In genomic region chrX:36329040-36329649, GRCm38 (mm10) we compare ENCODE assay signal across 8 mouse cellular contexts. TPM values are rescaled to one million over a fixed set of nuclear protein-coding genes. Genes with fewer than 3 reads are reported as not detected.
DNase-seq lines count a peak whose midpoint lies in the region; ATAC-seq and TF ChIP-seq lines count a peak whose summit lies in the region.

No protein-coding gene starts in this region.

- WGBS in heart, embryonic 11.5 days (ENCODE audit: insufficient replicate concordance), result 32% methylated on average over 35 of the region's 66 CpGs
- WGBS in kidney, embryonic 14.5 days, result 28% methylated on average over 57 of the region's 66 CpGs

- H3K9me3 ChIP-seq in heart, embryonic 11.5 days (replicated peaks; ENCODE audit: control insufficient read depth, low read length), result no peaks in the 10 kb centered on the region
- H3K9me3 ChIP-seq in kidney, embryonic 14.5 days (ENCODE audit: control insufficient read depth, low read length), result no peaks in the 10 kb centered on the region

- H3ac ChIP-seq in C2C12 (ENCODE audit: control insufficient read depth, insufficient read length, low read depth), result peak overlapping the region; percentile 54

- no peak for TF ChIP-seq CTCF in C2C12 (IDR thresholded peaks at IDR 0.05; ENCODE audit: control insufficient read depth, insufficient read depth, insufficient read length)
- TF ChIP-seq CTCF in testis, adult 2 months (IDR thresholded peaks at IDR 0.05; ENCODE audit: control insufficient read depth, insufficient read depth, insufficient replicate concordance, low read depth, low read length), result no peak

- DNase-seq in embryo, embryonic 10.5 days (ENCODE audit: low spot score), result peak; percentile 4
- no peak for DNase-seq in embryo, embryonic 10 days (ENCODE audit: low spot score)
- DNase-seq in cerebellum, adult 9-11 months, result peak; percentile 52
- DNase-seq in lung, postnatal 10 days, result peak; percentile 17

- peak overlapping the region; percentile 68 for H3K4me2 ChIP-seq in heart, embryonic 11.5 days
- peak overlapping the region; percentile 67 for H3K4me2 ChIP-seq in kidney, embryonic 14.5 days (replicated peaks; ENCODE audit: low read depth, low read length)

- no peaks in the 10 kb centered on the region for H3K4me1 ChIP-seq in heart, embryonic 11.5 days (ENCODE audit: control insufficient read depth, insufficient read depth, low read length)
- no peaks in the 10 kb centered on the region for H3K4me1 ChIP-seq in kidney, embryonic 14.5 days (ENCODE audit: control insufficient read depth, insufficient read depth, low read length)
- H3K4me1 ChIP-seq in testis, adult 2 months (ENCODE audit: control insufficient read depth, insufficient read depth, low read length), result peaks cover 11% of the 10 kb centered on the region

- H3K79me3 ChIP-seq in C2C12 (ENCODE audit: low read depth), result no peaks in the 10 kb centered on the region

- H3K79me2 ChIP-seq in C2C12 (ENCODE audit: control insufficient read depth, insufficient read depth), result no peaks in the 10 kb centered on the region

- H3K36me3 ChIP-seq in C2C12 (ENCODE audit: control insufficient read depth, insufficient read depth), result no peaks in the 10 kb centered on the region
- no peaks in the 10 kb centered on the region for H3K36me3 ChIP-seq in heart, embryonic 11.5 days (ENCODE audit: control insufficient read depth, insufficient read depth, low read length)
- no peaks in the 10 kb centered on the region for H3K36me3 ChIP-seq in kidney, embryonic 14.5 days (ENCODE audit: control insufficient read depth, insufficient read depth, low read length)
- no peaks in the 10 kb centered on the region for H3K36me3 ChIP-seq in testis, adult 2 months (ENCODE audit: control insufficient read depth, insufficient read depth, low read length)

- 0 out of 2 replicates have a peak, but pooled peaks have one; percentile 6 for TF ChIP-seq POLR2A in testis, adult 2 months (IDR thresholded peaks at IDR 0.05; ENCODE audit: control insufficient read depth, low read depth, low read length)

- no peak overlapping the region for H3K27ac ChIP-seq in heart, embryonic 11.5 days (ENCODE audit: low read depth, low read length)
- H3K27ac ChIP-seq in kidney, embryonic 14.5 days (ENCODE audit: low read depth, low read length), result no peak overlapping the region
- peak overlapping the region; percentile 91 for H3K27ac ChIP-seq in testis, adult 2 months (ENCODE audit: control insufficient read depth, insufficient read depth, low read depth, low read length)

- H3K9ac ChIP-seq in heart, embryonic 11.5 days (ENCODE audit: low read depth, low read length), result no peak overlapping the region
- H3K9ac ChIP-seq in kidney, embryonic 14.5 days (ENCODE audit: low read depth, low read length), result peak overlapping the region; percentile 23; the same call in 1 of the 2 replicates

- no peak for ATAC-seq in heart, embryonic 11.5 days (replicated peaks; ENCODE audit: insufficient number of reproducible peaks, low FRiP score, low TSS enrichment)
- ATAC-seq in kidney, embryonic 14.5 days (ENCODE audit: low FRiP score, low TSS enrichment), result peak; percentile 48; the same call in 1 of the 2 replicates

- H3K27me3 ChIP-seq in C2C12 (ENCODE audit: control insufficient read depth, insufficient read depth, insufficient read length), result no peaks in the 10 kb centered on the region
- peaks cover 49% of the 10 kb centered on the region for H3K27me3 ChIP-seq in heart, embryonic 11.5 days (ENCODE audit: control insufficient read depth, insufficient read depth, low read length)
- peaks cover 17% of the 10 kb centered on the region for H3K27me3 ChIP-seq in kidney, embryonic 14.5 days (ENCODE audit: control insufficient read depth, insufficient read depth, low read length)
- H3K27me3 ChIP-seq in testis, adult 2 months (ENCODE audit: control insufficient read depth, insufficient read depth, low read length), result no peaks in the 10 kb centered on the region

- peak overlapping the region; percentile 21 for H3K4me3 ChIP-seq in C2C12 (ENCODE audit: insufficient read depth, poor library complexity, severe bottlenecking)
- H3K4me3 ChIP-seq in heart, embryonic 11.5 days (ENCODE audit: low read depth, low read length), result peak overlapping the region; percentile 46
- peak overlapping the region; percentile 40 for H3K4me3 ChIP-seq in kidney, embryonic 14.5 days (ENCODE audit: low read length)
- peak overlapping the region; percentile 86 for H3K4me3 ChIP-seq in testis, adult 2 months (ENCODE audit: control insufficient read depth, low read depth, low read length)

TF ChIP-seq in C2C12, 6 proteins besides CTCF, POLR2A, EP300 and RAD21:
- TF ChIP-seq MYOD1 (IDR thresholded peaks at IDR 0.05; ENCODE audit: control insufficient read depth, insufficient read length, low read depth) (no peak), USF1 (IDR thresholded peaks at IDR 0.05; ENCODE audit: low read depth) (no peak), MYOG (IDR thresholded peaks at IDR 0.05; ENCODE audit: control insufficient read depth, extremely low read depth, insufficient read length) (no peak), MAX (IDR thresholded peaks at IDR 0.05) (no peak), CEBPB (IDR thresholded peaks at IDR 0.05; ENCODE audit: low read depth) (no peak), FOSL1 (IDR thresholded peaks at IDR 0.05; ENCODE audit: insufficient read depth, low read length, poor library complexity, severe bottlenecking) (no peak)
TF ChIP-seq in C2C12: peak in this region for 0.

RNA-seq across cellular contexts. Expression of gene Lonrf3, which starts 1.0 kb away (rescaled TPM):
- polyA plus RNA-seq in C2C12 (2012; fragmentation: generic; extraction: Trizol), result 1.8 TPM
- 0.23 TPM in 1 of 2 replicates, not detected in the other for polyA plus RNA-seq in heart, embryonic 11.5 days (2014; fragmentation: Nextera tagmentation; extraction: Ambion mirVana)
- 0.49 and 0.77 TPM in 2 replicates for polyA plus RNA-seq in kidney, embryonic 14.5 days (2014; fragmentation: Nextera tagmentation; extraction: Ambion mirVana)
- polyA plus RNA-seq in testis, adult 2 months (2012; rRNA removed), result 7.7 and 10.4 TPM in 2 replicates

Comparison
In these comparisons a context has a peak if more than half of its experiments do, and no peak if none do; other contexts are left out.
1. H3K4me3 ChIP-seq: peak in every context shown above with its lines; median percentile 86 in testis, adult 2 months; 46 in heart, embryonic 11.5 days; 40 in kidney, embryonic 14.5 days; 21 in C2C12.